ENCODE assay signal across 1 mouse cellular context in the genomic region with DNA sequence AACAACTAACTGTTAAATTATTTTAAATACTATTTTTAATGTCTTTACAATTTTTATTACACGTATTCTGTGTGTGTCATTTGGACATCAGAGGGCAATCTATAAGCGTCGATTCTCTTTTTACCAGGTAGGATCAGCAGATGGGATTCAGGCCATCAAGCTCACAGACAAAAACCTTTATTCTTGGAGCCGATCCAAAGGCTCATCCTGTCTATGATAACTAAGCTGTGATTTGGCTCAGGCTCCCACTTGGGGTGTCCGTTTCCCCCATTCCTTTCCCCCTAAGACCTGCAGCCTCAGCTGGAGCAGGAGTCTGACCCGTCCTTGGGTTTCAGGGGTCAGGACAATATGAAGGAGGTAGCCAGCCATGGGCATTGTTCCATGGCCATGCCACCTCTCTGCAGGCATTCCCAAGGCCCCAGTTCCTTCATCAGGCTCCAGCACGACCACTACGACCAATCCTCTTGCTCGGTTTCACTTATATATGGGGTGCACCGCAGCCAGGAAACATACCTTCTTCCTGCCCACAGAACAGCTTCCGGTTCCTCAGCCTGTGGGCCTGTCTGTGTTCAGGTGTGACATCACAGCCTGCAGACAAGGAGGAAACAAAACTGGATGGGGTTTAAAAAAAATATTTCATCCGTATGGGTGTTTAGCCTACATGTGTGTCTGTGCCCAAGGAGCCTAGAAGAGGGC.
A peak's percentile ranks its signal among the peaks of the same experiment; 100 is the strongest.
TF ChIP-seq lines count a peak whose summit lies in the region.

No protein-coding gene starts in this region.

TF ChIP-seq in CH12.LX, 34 proteins besides CTCF, POLR2A, EP300 and RAD21 (continued from another document):
- TF ChIP-seq KAT2A (IDR thresholded peaks at IDR 0.05; ENCODE audit: insufficient replicate concordance, low read length) (no peak), SMC3 (IDR thresholded peaks at IDR 0.05; ENCODE audit: low read depth, low read length) (no peak), TBP (conservative IDR thresholded peaks at IDR 0.05; ENCODE audit: low read depth, low read length) (peak; percentile 61; the same call in 1 of the 2 replicates), NRF1 (IDR thresholded peaks at IDR 0.05; ENCODE audit: low read depth, low read length) (no peak), ZNF384 (IDR thresholded peaks at IDR 0.05; ENCODE audit: low read depth, low read length) (peak; percentile 52), ZC3H11A (IDR thresholded peaks at IDR 0.05; ENCODE audit: low read depth, low read length) (no peak), USF1 (IDR thresholded peaks at IDR 0.05; ENCODE audit: low read depth, low read length) (no peak), E2F4 (IDR thresholded peaks at IDR 0.05; ENCODE audit: insufficient replicate concordance, low read depth, low read length) (no peak), JUN (IDR thresholded peaks at IDR 0.05; ENCODE audit: insufficient read depth, low read depth, low read length) (no peak), USF2 (conservative IDR thresholded peaks at IDR 0.05; ENCODE audit: low read depth, low read length) (no peak), GABPA (IDR thresholded peaks at IDR 0.05; ENCODE audit: insufficient replicate concordance, low read depth, low read length) (no peak), MAFK (IDR thresholded peaks at IDR 0.05; ENCODE audit: insufficient replicate concordance, low read length) (no peak), UBTF (IDR thresholded peaks at IDR 0.05; ENCODE audit: low read depth, low read length) (no peak), MAX (IDR thresholded peaks at IDR 0.05; ENCODE audit: low read length) (no peak), HCFC1 (IDR thresholded peaks at IDR 0.05; ENCODE audit: low read depth, low read length) (peak; percentile 35), PAX5 (IDR thresholded peaks at IDR 0.05; ENCODE audit: low read length) (no peak), ETS1 (conservative IDR thresholded peaks at IDR 0.05; ENCODE audit: low read depth, low read length) (no peak), MYC (IDR thresholded peaks at IDR 0.05; ENCODE audit: low read depth, low read length) (no peak), JUND (conservative IDR thresholded peaks at IDR 0.05; ENCODE audit: low read depth, low read length) (no peak), ELF1 (IDR thresholded peaks at IDR 0.05; ENCODE audit: low read depth, low read length) (peak; percentile 73), RCOR1 (conservative IDR thresholded peaks at IDR 0.05; ENCODE audit: low read depth, low read length) (no peak), POLR2AphosphoS2 (IDR thresholded peaks at IDR 0.05; ENCODE audit: low read depth, low read length) (no peak), ZKSCAN1 (IDR thresholded peaks at IDR 0.05; ENCODE audit: borderline replicate concordance, low read depth, low read length) (no peak)
